Mouse (Mus musculus) G1E (cell line): ENCODE data around the gene Vmn1r17. TPM values are rescaled to one million over a fixed set of nuclear protein-coding genes. Genes with fewer than 3 reads are reported as not detected.

ENCODE experiments used
- ATAC-seq: 2 replicates; pipeline ENCODE4 v1.8.0; 2016; ENCODE audit warnings: mild to moderate bottlenecking; ENCODE audit not compliant: insufficient number of reproducible peaks, poor library complexity, low FRiP score, severe bottlenecking; ENCODE audit errors: extremely low read depth
- DNase-seq: peaks from one replicate; pipeline ENCODE4 v3.0.0; 2012; ENCODE audit warnings: low spot score
- H3K27me3 ChIP-seq: 2 replicates; pipeline ENCODE4 v1.6.1; 2012; ENCODE audit warnings: mild to moderate bottlenecking, low read length, inconsistent platforms; ENCODE audit not compliant: insufficient read depth
- H3K36me3 ChIP-seq: replicated peaks from 2 replicates; pipeline ENCODE3; 2012; ENCODE audit warnings: mild to moderate bottlenecking, inconsistent platforms
- H3K4me1 ChIP-seq: 2 replicates; pipeline ENCODE4 v1.6.1; 2012; ENCODE audit warnings: low read depth, low read length, inconsistent platforms, mixed read lengths; ENCODE audit not compliant: insufficient read depth
- H3K4me3 ChIP-seq: 2 replicates; pipeline ENCODE4 v1.5.1; 2012; ENCODE audit warnings: low read depth, mild to moderate bottlenecking, inconsistent platforms, low read length, moderate library complexity, mixed read lengths
- H3K9me3 ChIP-seq: replicated peaks from 2 replicates; pipeline ENCODE4 v1.6.1; 2012; ENCODE audit warnings: inconsistent platforms
- CTCF ChIP-seq: IDR thresholded peaks from 2 replicates; pipeline ENCODE4 v1.5.1; 2012; ENCODE audit warnings: low read depth, low read length, inconsistent platforms, mixed read lengths
- POLR2AphosphoS5 ChIP-seq: IDR thresholded peaks from 2 replicates; pipeline ENCODE4 v1.6.1; 2012; ENCODE audit warnings: low read depth, low read length, inconsistent platforms; ENCODE audit not compliant: insufficient replicate concordance
- polyA plus RNA-seq: library from polyadenylated mRNA; stranded (reverse); fragments of >175 nt; gene quantifications from 2 replicates; pipeline ENCODE4 v1.2.3, GENCODE M21; 2012
- total RNA-seq, 2 experiments: library from RNA; stranded (forward) in 1 of 2; stranded (reverse) in 1 of 2; fragments of 200-1000 nt in 1 of 2; fragments of >200 nt in 1 of 2; fragmentation: Nextera tagmentation in 1 of 2; gene quantifications; 2 replicates each; pipeline ENCODE4 v1.2.3; 2014 to 2017

The Vmn1r17 gene
- total and polyA plus RNA-seq, 3 experiments: not detected

GRCm38 (mm10) chr6:57326176-57326575 is 37.4 kb downstream of the Vmn1r17 start:
- Histone ChIP-seq H3K9me3 (no peaks in the 10 kb centered on the region), H3K36me3 (no peaks in the 10 kb centered on the region), H3K4me3 (no peak overlapping the region), H3K27me3 (no peaks in the 10 kb centered on the region), H3K4me1 (no peaks in the 10 kb centered on the region)
- DNase-seq: no peak
- no peak for ATAC-seq
- TF ChIP-seq CTCF (no peak), POLR2AphosphoS5 (no peak)

Other genes with a start within 250 kb of the Vmn1r17 start
- gene Vmn1r11, start 230.3 kb downstream of the Vmn1r17 start, total RNA-seq (2014; fragmentation: Nextera tagmentation): not detected in 2 replicates
- 0.12 TPM in 1 of 2 replicates, not detected in the other for gene Vmn1r11, start 230.3 kb downstream of the Vmn1r17 start, total RNA-seq (2017)
- gene Vmn1r11, start 230.3 kb downstream of the Vmn1r17 start, polyA plus RNA-seq: not detected in 2 replicates
- gene Vmn1r12, start 206.8 kb downstream of the Vmn1r17 start, total RNA-seq (2014; fragmentation: Nextera tagmentation): not detected in 2 replicates
- under 0.01 and 0.05 TPM in 2 replicates for gene Vmn1r12, start 206.8 kb downstream of the Vmn1r17 start, total RNA-seq (2017)
- not detected in 2 replicates for gene Vmn1r12, start 206.8 kb downstream of the Vmn1r17 start, polyA plus RNA-seq
- gene Vmn1r13, start 160.4 kb downstream of the Vmn1r17 start, total RNA-seq (2014; fragmentation: Nextera tagmentation): not detected in 2 replicates
- gene Vmn1r13, start 160.4 kb downstream of the Vmn1r17 start, total RNA-seq (2017): under 0.01 and 0.33 TPM in 2 replicates
- gene Vmn1r13, start 160.4 kb downstream of the Vmn1r17 start, polyA plus RNA-seq: not detected in 2 replicates
- not detected in 2 replicates for gene Vmn1r14, start 132.0 kb downstream of the Vmn1r17 start, total RNA-seq (2014; fragmentation: Nextera tagmentation)
- 0.06 and 0.22 TPM in 2 replicates for gene Vmn1r14, start 132.0 kb downstream of the Vmn1r17 start, total RNA-seq (2017)
- not detected in 2 replicates for gene Vmn1r14, start 132.0 kb downstream of the Vmn1r17 start, polyA plus RNA-seq
- gene Vmn1r15, start 105.8 kb downstream of the Vmn1r17 start, total RNA-seq (2014; fragmentation: Nextera tagmentation): not detected in 2 replicates
- 0.38 TPM in 1 of 2 replicates, not detected in the other for gene Vmn1r15, start 105.8 kb downstream of the Vmn1r17 start, total RNA-seq (2017)
- not detected in 2 replicates for gene Vmn1r15, start 105.8 kb downstream of the Vmn1r17 start, polyA plus RNA-seq
- gene Vmn1r16, start 34.2 kb downstream of the Vmn1r17 start, total RNA-seq (2014; fragmentation: Nextera tagmentation): not detected in 2 replicates
- 0.05 and 0.06 TPM in 2 replicates for gene Vmn1r16, start 34.2 kb downstream of the Vmn1r17 start, total RNA-seq (2017)
- not detected in 2 replicates for gene Vmn1r16, start 34.2 kb downstream of the Vmn1r17 start, polyA plus RNA-seq
- gene Vmn1r18, start 32.1 kb upstream of the Vmn1r17 start, total RNA-seq (2014; fragmentation: Nextera tagmentation): not detected in 2 replicates
- gene Vmn1r18, start 32.1 kb upstream of the Vmn1r17 start, total RNA-seq (2017): 0.06 and 0.16 TPM in 2 replicates
- not detected in 2 replicates for gene Vmn1r18, start 32.1 kb upstream of the Vmn1r17 start, polyA plus RNA-seq
- not detected in 2 replicates for gene Vmn1r19, start 40.1 kb upstream of the Vmn1r17 start, total RNA-seq (2014; fragmentation: Nextera tagmentation)
- gene Vmn1r19, start 40.1 kb upstream of the Vmn1r17 start, total RNA-seq (2017): 0.29 TPM in 1 of 2 replicates, not detected in the other
- gene Vmn1r19, start 40.1 kb upstream of the Vmn1r17 start, polyA plus RNA-seq: not detected in 2 replicates
- gene Vmn1r20, start 65.2 kb upstream of the Vmn1r17 start, total RNA-seq (2014; fragmentation: Nextera tagmentation): not detected in 2 replicates
- 0.06 and 0.11 TPM in 2 replicates for gene Vmn1r20, start 65.2 kb upstream of the Vmn1r17 start, total RNA-seq (2017)
- not detected in 2 replicates for gene Vmn1r20, start 65.2 kb upstream of the Vmn1r17 start, polyA plus RNA-seq
- 2.1 and 2.4 TPM in 2 replicates for gene Ppm1k, start 171.7 kb upstream of the Vmn1r17 start, total RNA-seq (2014; fragmentation: Nextera tagmentation)
- gene Ppm1k, start 171.7 kb upstream of the Vmn1r17 start, total RNA-seq (2017): 3.9 and 4.6 TPM in 2 replicates
- 0.05 and 0.34 TPM in 2 replicates for gene Ppm1k, start 171.7 kb upstream of the Vmn1r17 start, polyA plus RNA-seq
- 1.1 TPM in 1 of 2 replicates, not detected in the other for gene Herc6, start 217.3 kb upstream of the Vmn1r17 start, total RNA-seq (2014; fragmentation: Nextera tagmentation)
- under 0.01 and 0.22 TPM in 2 replicates for gene Herc6, start 217.3 kb upstream of the Vmn1r17 start, total RNA-seq (2017)
- not detected in 2 replicates for gene Herc6, start 217.3 kb upstream of the Vmn1r17 start, polyA plus RNA-seq